Mouse (Mus musculus) gastrocnemius, postnatal 36 days (tissue): ENCODE results near the gene Thoc6. TPM values are rescaled to one million over a fixed set of nuclear protein-coding genes. Genes with fewer than 3 reads are reported as not detected.

Experiments used
- DNase-seq, 2 experiments: peaks; one replicate each; pipeline ENCODE4 v3.0.0; 2022
- intact Hi-C: fragments of 180-260 bp; cut with DNase I; formaldehyde crosslinking; loops from one replicate; pipeline ENCODE4 v1.15.1; 2025
- total RNA-seq, 2 experiments: library from RNA; stranded (reverse); gene quantifications; 2 replicates each; pipeline ENCODE4 v1.2.3; 2021

Gene Thoc6
- total RNA-seq, 2 experiments from 2014 or later, result 7.6 to 9.2 TPM

GRCm38 (mm10) chr17:23680336-23680735 lies 6.7 kb upstream of the Thoc6 start:
- intact Hi-C loops, result no loop called here
- no peak for DNase-seq

GRCm38 (mm10) chr17:23679127-23679835 lies 5.6 kb upstream of the Thoc6 start, which contains the start of gene Cldn6:
Gene Cldn6 (plus strand): TSS chr17:23679249.
- no peak for DNase-seq
- intact Hi-C loops, result no loop called here

- peak; percentile 80 for DNase-seq
- intact Hi-C loops, result no loop called here
Measured at GRCm38 (mm10) chr17:23677236-23677679, 3.6 kb upstream of the Thoc6 start, which contains the start of gene Tnfrsf12a. Gene Tnfrsf12a (minus strand): TSS chr17:23677468.

DNA sequence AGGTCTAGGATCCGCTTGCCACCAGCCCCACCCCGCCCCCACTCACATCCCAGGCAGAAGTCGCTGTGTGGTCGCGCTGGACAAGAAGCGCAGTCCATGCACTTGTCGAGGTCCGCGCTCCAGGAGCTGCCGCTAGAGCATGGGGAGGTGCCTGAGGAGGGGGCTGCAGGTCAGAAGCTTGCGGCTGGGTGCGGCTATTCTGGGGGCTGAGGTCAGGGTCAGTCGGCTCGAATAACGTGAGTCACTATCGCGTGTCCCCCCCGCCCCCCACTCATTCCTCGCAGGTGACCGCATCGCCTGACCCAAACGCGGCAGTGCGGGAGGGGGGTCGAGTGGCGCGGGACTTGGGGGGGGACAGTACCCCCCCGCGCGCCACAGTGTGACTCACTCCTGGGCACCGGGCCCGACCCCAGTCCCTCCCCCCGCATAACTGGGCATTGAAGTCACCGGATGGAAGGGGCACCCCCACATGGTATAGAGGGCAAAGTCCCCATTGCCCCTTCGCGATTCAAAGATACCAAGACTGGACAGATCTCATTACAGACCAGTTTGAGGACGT lies 2.9 kb upstream of the Thoc6 start:
- intact Hi-C loops, result no loop called here
- peak in 1 of 2 experiments; percentile 44 for DNase-seq

DNA sequence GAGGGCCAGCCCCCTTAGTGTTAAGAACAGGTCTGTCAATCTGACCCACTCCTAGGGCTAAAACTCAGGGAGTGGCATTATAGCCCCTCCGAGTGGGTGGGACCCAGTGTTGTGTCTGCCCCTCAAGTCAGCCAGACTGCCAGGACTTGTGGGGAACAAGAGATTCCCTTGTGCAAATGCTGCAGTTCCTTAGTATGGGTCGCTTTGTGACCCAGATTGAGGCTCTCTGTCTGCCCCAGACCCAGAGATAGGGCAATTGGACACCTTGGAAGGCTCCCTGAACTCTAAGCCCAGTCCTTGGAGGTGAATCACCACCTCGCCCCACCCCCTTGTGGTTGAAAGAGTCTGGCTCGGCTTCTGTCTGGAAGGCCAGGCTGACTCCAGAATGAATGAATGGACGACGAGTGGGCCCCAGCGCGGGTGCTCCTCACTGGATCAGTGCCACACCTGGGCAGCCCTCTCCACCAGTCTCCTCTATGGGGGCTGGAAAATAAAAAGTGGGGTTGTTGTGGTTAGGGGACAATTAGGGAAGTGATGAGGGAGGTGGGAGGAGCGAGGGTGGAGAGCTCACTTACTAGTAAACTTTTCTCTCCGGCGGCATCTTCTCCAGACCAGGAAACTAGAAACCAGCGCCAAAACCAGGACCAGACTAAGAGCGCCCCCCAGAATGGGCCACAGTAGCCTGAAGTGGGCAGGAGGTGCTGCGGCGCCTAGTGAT lies 2.0 kb upstream of the Thoc6 start:
- DNase-seq, result peak; percentile 51 to 58
- intact Hi-C loops, result no loop called here

GRCm38 (mm10) chr17:23675127-23675526 lies 1.4 kb upstream of the Thoc6 start:
- DNase-seq, result peak in 1 of 2 experiments; percentile 63
- intact Hi-C loops, result no loop called here

DNA sequence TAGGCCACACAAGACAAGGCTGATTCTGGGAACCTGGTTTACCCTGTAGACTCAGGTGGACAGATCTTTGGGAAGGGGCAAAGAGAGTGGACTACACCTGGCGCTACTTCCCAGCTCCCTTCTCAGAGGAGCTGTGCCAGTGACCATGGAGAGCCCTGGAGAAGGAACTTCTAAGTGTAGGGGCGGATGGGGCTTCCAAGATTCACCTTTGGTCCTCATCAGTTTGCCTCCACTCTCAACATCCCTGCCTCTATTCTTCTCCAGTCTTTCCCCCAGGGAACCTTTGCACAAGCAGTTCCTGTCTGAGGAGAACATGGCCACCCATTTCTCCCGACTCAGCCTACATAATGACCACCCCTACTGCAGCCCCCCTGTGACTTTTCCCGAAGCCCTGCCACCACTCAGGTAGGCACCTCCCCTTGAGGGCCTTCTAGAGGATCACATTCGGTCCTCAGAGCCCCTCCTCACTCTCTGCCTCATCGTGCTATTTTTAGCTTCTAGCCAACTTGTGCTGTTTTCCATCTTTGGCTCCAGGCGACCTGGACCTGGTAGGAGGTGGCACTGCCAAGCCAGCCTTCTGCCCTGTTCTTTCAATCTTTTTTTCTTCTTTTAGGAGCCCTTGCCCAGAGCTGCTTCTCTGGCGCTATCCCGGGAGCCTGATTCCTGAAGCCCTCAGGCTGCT lies 730 bp upstream of the Thoc6 start:
- intact Hi-C loops, result no loop called here
- DNase-seq, result no peak

DNA sequence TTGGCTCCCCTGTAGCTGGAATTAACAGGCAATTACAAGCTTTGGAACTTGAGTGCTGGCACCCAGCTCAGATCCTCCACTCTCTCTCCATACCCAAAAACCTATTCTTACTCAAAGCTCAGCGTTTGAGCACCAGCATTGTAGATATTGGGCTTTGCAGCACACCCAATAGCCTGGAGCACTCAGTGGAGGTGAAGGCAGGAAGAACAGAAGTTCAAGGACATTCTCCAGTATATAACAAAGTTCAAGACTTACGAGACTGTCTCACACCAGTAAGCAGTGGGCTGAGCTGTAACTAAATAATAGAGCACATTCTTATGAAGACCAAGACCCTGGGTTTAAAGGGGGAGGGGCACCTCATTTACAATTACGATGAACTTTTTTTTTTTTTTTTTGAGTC lies 921 bp downstream of the Thoc6 start:
- intact Hi-C loops, result no loop called here
- DNase-seq, result no peak

DNA sequence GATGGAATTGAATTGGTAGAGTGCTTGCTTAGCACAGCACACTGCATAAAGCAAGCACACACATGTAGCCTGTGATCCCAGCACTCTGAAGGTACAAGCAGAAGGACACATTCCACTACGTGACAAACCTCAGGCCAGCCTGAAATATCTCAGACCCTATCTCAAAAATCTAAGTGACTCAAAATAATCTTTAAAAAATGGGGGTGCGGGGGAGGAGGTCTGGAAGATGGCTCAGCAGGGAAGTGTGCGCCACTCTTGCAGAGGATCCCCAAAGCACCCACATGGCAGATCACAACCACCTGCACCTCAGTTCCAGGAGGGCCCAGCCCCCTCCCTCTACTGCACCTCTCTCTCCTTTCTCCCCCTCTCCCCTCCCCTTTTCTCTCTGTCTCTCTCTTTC lies 2.2 kb downstream of the Thoc6 start:
- intact Hi-C loops, result no loop called here
- no peak for DNase-seq

DNA sequence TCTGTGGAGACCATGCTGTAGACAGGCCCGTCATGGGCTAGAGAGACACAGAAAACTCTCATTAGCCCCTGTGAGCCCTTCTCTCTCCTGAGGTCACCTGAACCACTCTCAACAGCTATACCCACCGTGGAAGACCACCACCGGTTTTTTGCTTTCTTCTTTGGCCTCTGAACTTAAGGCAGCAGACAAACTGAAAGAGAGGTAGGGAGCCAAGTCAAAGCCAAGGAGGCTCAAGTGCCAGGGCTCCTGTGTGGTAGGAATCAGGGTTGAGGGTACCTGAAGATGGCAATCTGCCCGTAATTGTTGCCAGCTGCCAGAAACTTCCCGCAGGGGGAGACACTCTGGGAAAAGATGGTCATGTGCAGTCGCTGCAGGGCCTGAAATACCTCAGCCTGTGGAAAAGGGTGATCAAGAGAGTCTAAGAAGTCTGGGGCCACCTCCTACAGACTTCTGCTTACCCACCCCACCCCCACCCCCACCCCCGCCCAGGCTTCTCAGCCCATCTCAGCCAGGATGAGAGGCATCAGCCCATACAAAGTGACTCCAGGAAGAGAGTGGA lies 3.1 kb downstream of the Thoc6 start:
- no peak for DNase-seq
- intact Hi-C loops, result no loop called here

DNA sequence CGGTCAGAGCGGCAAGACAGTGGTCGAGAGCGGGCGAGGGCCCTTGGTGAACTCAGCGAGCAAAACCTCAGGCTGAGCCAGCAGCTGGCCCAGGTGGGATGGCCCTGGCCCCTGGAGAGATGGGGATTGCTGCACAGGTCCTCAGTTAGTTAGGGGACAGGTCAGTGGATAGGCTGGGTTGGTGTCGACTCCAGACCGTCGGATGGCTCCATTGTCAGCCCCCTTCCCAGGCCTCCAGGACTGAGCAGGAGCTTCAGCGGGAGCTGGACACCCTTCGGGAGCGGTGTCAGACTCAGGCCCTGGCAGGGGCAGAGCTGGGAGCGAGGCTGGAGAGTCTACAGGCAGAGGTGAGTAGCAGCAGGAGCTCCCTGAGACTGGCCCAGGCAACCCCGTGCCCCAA lies 8.2 kb downstream of the Thoc6 start:
- intact Hi-C loops, result no loop called here
- DNase-seq, result no peak

- intact Hi-C loops, result no loop called here
- no peak for DNase-seq
Measured at GRCm38 (mm10) chr17:23664556-23665021, 9.1 kb downstream of the Thoc6 start.

DNA sequence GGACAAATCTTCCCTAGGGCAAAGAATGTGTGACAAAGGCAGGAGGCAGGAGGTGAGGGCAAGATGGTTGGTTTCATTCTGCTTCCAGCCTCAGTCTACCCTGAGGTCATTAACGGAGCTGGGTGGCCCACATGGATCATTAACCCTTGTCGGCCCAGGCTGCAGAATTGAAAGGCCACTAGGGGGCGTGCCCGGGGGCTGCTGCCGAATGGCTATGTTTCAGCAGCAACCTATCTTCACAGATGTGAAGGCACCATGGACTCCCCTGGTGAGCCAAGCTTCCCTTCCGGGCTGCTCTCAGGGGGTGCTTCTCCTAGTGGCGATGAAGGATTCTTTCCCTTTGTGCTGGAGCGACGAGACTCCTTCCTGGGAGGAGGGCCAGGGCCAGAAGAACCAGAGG lies 12.2 kb downstream of the Thoc6 start:
- DNase-seq, result no peak
- intact Hi-C loops, result loop anchor here (2.0 kb wide), 1 partner anchor 45 kb away; no protein-coding TSS in a partner anchor

DNA sequence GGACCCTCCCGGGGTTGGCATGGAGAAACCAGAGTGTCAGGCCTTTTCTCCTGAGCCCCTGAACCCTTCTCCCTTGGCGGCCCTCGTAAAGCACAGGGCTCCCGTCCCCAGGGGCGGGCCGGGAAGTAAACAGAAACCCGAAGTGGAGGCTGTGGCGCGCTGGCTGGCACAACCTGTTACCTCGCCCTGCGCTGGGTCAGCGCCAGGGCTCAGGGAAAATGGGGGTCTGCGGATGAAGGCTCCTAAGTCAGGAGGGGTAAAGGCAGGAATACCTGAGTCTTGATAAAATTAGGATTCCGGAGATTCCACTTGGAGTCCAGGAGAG lies 12.8 kb downstream of the Thoc6 start:
- intact Hi-C loops, result loop anchor here (2.0 kb wide), 1 partner anchor 46 kb away; no protein-coding TSS in a partner anchor
- DNase-seq, result no peak

GRCm38 (mm10) chr17:23660117-23660875 lies 13.4 kb downstream of the Thoc6 start, which contains the start of gene Bicdl2:
Gene Bicdl2 (plus strand): TSS chr17:23660506.
- intact Hi-C loops, result loop anchor here (2.0 kb wide), 1 partner anchor 47 kb away; no protein-coding TSS in a partner anchor
- DNase-seq, result no peak

GRCm38 (mm10) chr17:23658450-23658849 lies 15.2 kb downstream of the Thoc6 start:
- intact Hi-C loops, result no loop called here
- DNase-seq, result no peak

- DNase-seq, result no peak
- intact Hi-C loops, result no loop called here
Measured at GRCm38 (mm10) chr17:23654410-23654809, 19.3 kb downstream of the Thoc6 start.

GRCm38 (mm10) chr17:23654001-23654400 lies 19.7 kb downstream of the Thoc6 start:
- intact Hi-C loops, result no loop called here
- no peak for DNase-seq

- no peak for DNase-seq
- intact Hi-C loops, result no loop called here
Measured at GRCm38 (mm10) chr17:23653324-23653723, 20.4 kb downstream of the Thoc6 start.

GRCm38 (mm10) chr17:23651363-23651762 lies 22.3 kb downstream of the Thoc6 start:
- intact Hi-C loops, result no loop called here
- DNase-seq, result no peak
